ENCODE assay signal across 16 mouse cellular contexts in the genomic region with DNA sequence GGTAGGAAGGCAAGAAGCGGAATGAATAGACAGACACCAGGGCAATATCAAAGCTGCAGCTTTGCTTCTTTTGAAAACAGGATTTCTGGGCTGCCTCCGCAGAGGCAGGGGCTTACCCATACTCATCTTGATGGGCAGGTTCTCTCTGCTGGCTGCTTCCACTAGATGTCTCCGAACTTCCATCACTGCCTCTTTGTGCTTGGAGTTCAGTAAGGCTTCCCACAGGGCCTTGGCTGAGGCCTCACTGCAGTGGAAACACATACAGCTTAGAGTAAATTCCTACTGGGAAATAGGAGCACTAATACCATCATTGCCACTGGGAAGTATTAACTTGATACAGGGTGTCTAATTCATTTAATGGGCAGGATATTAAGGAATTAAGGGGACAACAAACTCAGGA. TPM values are rescaled to one million over a fixed set of nuclear protein-coding genes. Genes with fewer than 3 reads are reported as not detected.
DNase-seq lines count a peak whose midpoint lies in the region; ATAC-seq and TF ChIP-seq lines count a peak whose summit lies in the region.
"Had no signal": no experiment of that assay in that cellular context is flagged by ENCODE, and none has a peak within 500 bp of the region (broad histone marks: within the 10 kb centered on the region; RNA-seq: fewer than 3 reads in every experiment).

No protein-coding gene starts in this region.

- no peak for TF ChIP-seq POLR2A in lung, adult 2 months (IDR thresholded peaks at IDR 0.05; ENCODE audit: borderline replicate concordance, extremely low read depth, low read depth, low read length)

- H3K4me2 ChIP-seq in forebrain, embryonic 14.5 days (ENCODE audit: low read length), result no peak overlapping the region
- H3K4me2 ChIP-seq in forebrain, embryonic 16.5 days (ENCODE audit: low read length), result no peak overlapping the region
- H3K4me2 ChIP-seq in lung, embryonic 14.5 days, result no peak overlapping the region
- H3K4me2 ChIP-seq in embryonic facial prominence, embryonic 13.5 days, result no peak overlapping the region
- H3K4me2 ChIP-seq: forebrain, embryonic 15.5 days; liver, embryonic 13.5 days had no signal

- intact Hi-C loops in gastrocnemius, adult 2 months (cut with DNase I), result no loop called here

- no peak overlapping the region for H3K27ac ChIP-seq in forebrain, embryonic 14.5 days (ENCODE audit: low read depth, low read length)
- no peak overlapping the region for H3K27ac ChIP-seq in forebrain, embryonic 16.5 days (ENCODE audit: low read length)
- no peak overlapping the region for H3K27ac ChIP-seq in lung, embryonic 14.5 days (ENCODE audit: low read depth)
- H3K27ac ChIP-seq in embryonic facial prominence, embryonic 13.5 days, result no peak overlapping the region
- H3K27ac ChIP-seq in gastrocnemius, adult 2 months, result no peak overlapping the region
- H3K27ac ChIP-seq: forebrain, embryonic 15.5 days; liver, embryonic 13.5 days had no signal

- DNase-seq in forebrain, embryonic 14.5 days (ENCODE audit: low spot score), result peak; percentile 27
- DNase-seq in lung, embryonic 14.5 days, result peak; percentile 21
- no peak for DNase-seq in lung, adult 2 months
- peak; percentile 37 for DNase-seq in brain, adult 2 months (ENCODE audit: low read depth, low spot score)
- no peak for DNase-seq in c-Kit-positive CD71-positive TER-119-positive erythroid progenitor cells, embryonic 14.5 days (ENCODE audit: low spot score)
- DNase-seq in gastrocnemius, adult 2 months, result no peak
- DNase-seq: heart, postnatal 4 days; kidney, adult 9 months; liver, embryonic 13.5 days; right cerebral cortex, postnatal 14 days; thymus, postnatal 36 days had no signal

- no peaks in the 10 kb centered on the region for H3K27me3 ChIP-seq in forebrain, embryonic 14.5 days (replicated peaks; ENCODE audit: control insufficient read depth, insufficient read depth, low read length)
- H3K27me3 ChIP-seq in forebrain, embryonic 16.5 days (replicated peaks; ENCODE audit: control insufficient read depth, insufficient read depth, low read length), result no peaks in the 10 kb centered on the region
- no peaks in the 10 kb centered on the region for H3K27me3 ChIP-seq in lung, embryonic 14.5 days (ENCODE audit: insufficient read depth, low read length)
- no peaks in the 10 kb centered on the region for H3K27me3 ChIP-seq in embryonic facial prominence, embryonic 13.5 days
- H3K27me3 ChIP-seq: forebrain, embryonic 15.5 days; liver, embryonic 13.5 days had no signal

- 45% methylated on average over 3 of the region's 3 CpGs for WGBS in forebrain, embryonic 14.5 days
- 47% methylated on average over 3 of the region's 3 CpGs for WGBS in forebrain, embryonic 16.5 days
- WGBS in lung, embryonic 14.5 days, result 72% methylated on average over 3 of the region's 3 CpGs
- 82% methylated on average over 3 of the region's 3 CpGs for WGBS in lung, adult 2 months
- 54% methylated on average over 3 of the region's 3 CpGs for WGBS in embryonic facial prominence, embryonic 13.5 days

- no peaks in the 10 kb centered on the region for H3K9me3 ChIP-seq in forebrain, embryonic 14.5 days (replicated peaks; ENCODE audit: control insufficient read depth, low read length)
- no peaks in the 10 kb centered on the region for H3K9me3 ChIP-seq in forebrain, embryonic 16.5 days (ENCODE audit: control insufficient read depth, low read length)
- no peaks in the 10 kb centered on the region for H3K9me3 ChIP-seq in lung, embryonic 14.5 days (ENCODE audit: low read depth, low read length)
- no peaks in the 10 kb centered on the region for H3K9me3 ChIP-seq in embryonic facial prominence, embryonic 13.5 days
- H3K9me3 ChIP-seq: forebrain, embryonic 15.5 days; liver, embryonic 13.5 days had no signal

- no peak overlapping the region for H3K4me3 ChIP-seq in forebrain, embryonic 14.5 days (ENCODE audit: low read depth, low read length)
- no peak overlapping the region for H3K4me3 ChIP-seq in forebrain, embryonic 16.5 days (replicated peaks; ENCODE audit: low read length)
- no peak overlapping the region for H3K4me3 ChIP-seq in lung, embryonic 14.5 days (ENCODE audit: low read depth, low read length)
- H3K4me3 ChIP-seq in lung, adult 2 months (replicated peaks; ENCODE audit: extremely low read depth, low read depth, low read length), result no peak overlapping the region
- H3K4me3 ChIP-seq in embryonic facial prominence, embryonic 13.5 days, result no peak overlapping the region
- H3K4me3 ChIP-seq in gastrocnemius, adult 2 months, result no peak overlapping the region
- H3K4me3 ChIP-seq: forebrain, embryonic 15.5 days; liver, embryonic 13.5 days had no signal

- no peaks in the 10 kb centered on the region for H3K36me3 ChIP-seq in forebrain, embryonic 14.5 days (ENCODE audit: control insufficient read depth, insufficient read depth, low read length)
- H3K36me3 ChIP-seq in forebrain, embryonic 16.5 days (ENCODE audit: control insufficient read depth, insufficient read depth), result no peaks in the 10 kb centered on the region
- H3K36me3 ChIP-seq in lung, embryonic 14.5 days (ENCODE audit: insufficient read depth), result no peaks in the 10 kb centered on the region
- no peaks in the 10 kb centered on the region for H3K36me3 ChIP-seq in embryonic facial prominence, embryonic 13.5 days
- H3K36me3 ChIP-seq: forebrain, embryonic 15.5 days; liver, embryonic 13.5 days had no signal

- no peak overlapping the region for H3K9ac ChIP-seq in forebrain, embryonic 14.5 days (ENCODE audit: low read length)
- no peak overlapping the region for H3K9ac ChIP-seq in forebrain, embryonic 16.5 days (replicated peaks; ENCODE audit: low read depth, low read length)
- no peak overlapping the region for H3K9ac ChIP-seq in lung, embryonic 14.5 days
- 0 out of 2 replicates have a peak overlapping the region, but pooled peaks have one; percentile 32 for H3K9ac ChIP-seq in embryonic facial prominence, embryonic 13.5 days
- H3K9ac ChIP-seq: forebrain, embryonic 15.5 days; liver, embryonic 13.5 days had no signal

- no peaks in the 10 kb centered on the region for H3K4me1 ChIP-seq in forebrain, embryonic 14.5 days (ENCODE audit: control insufficient read depth, insufficient read depth, low read length)
- H3K4me1 ChIP-seq in forebrain, embryonic 16.5 days (replicated peaks; ENCODE audit: control insufficient read depth, insufficient read depth, low read length), result no peaks in the 10 kb centered on the region
- H3K4me1 ChIP-seq in lung, embryonic 14.5 days (ENCODE audit: insufficient read depth), result peaks cover 6% of the 10 kb centered on the region; the same call in 1 of the 2 replicates
- H3K4me1 ChIP-seq in lung, adult 2 months (ENCODE audit: control insufficient read depth, insufficient read depth, low read length), result no peaks in the 10 kb centered on the region
- H3K4me1 ChIP-seq in embryonic facial prominence, embryonic 13.5 days, result peaks cover 9% of the 10 kb centered on the region; the same call in 1 of the 2 replicates
- H3K4me1 ChIP-seq: forebrain, embryonic 15.5 days; liver, embryonic 13.5 days had no signal

- no peak for TF ChIP-seq CTCF in lung, embryonic 14.5 days (IDR thresholded peaks at IDR 0.05; ENCODE audit: low read depth)
- no peak for TF ChIP-seq CTCF in lung, adult 2 months (IDR thresholded peaks at IDR 0.05; ENCODE audit: insufficient read depth, low read length)
- TF ChIP-seq CTCF in gastrocnemius, adult 2 months (IDR thresholded peaks at IDR 0.05), result no peak

- no peak for ATAC-seq in forebrain, embryonic 14.5 days
- ATAC-seq in forebrain, embryonic 16.5 days, result no peak
- ATAC-seq in lung, embryonic 14.5 days (ENCODE audit: insufficient read depth), result no peak
- no peak for ATAC-seq in embryonic facial prominence, embryonic 13.5 days (ENCODE audit: insufficient number of reproducible peaks, insufficient read depth, low FRiP score, low TSS enrichment, low read depth)
- ATAC-seq: forebrain, embryonic 15.5 days; inflammation-experienced regulatory T-cells, adult 6 months; lung, postnatal 0 days had no signal

RNA-seq across cellular contexts. Expression of gene Scfd2, which starts 49.5 kb away (rescaled TPM):
- 18.6 and 22.4 TPM in 2 replicates for polyA plus RNA-seq in forebrain, embryonic 14.5 days (2014; fragmentation: Nextera tagmentation; extraction: Ambion mirVana)
- polyA plus RNA-seq in forebrain, embryonic 16.5 days (2015; fragmentation: Nextera tagmentation; extraction: Ambion mirVana), result 28.4 and 29.0 TPM in 2 replicates
- polyA plus RNA-seq in lung, embryonic 14.5 days (2014; fragmentation: Nextera tagmentation; extraction: Ambion mirVana), result 17.8 and 17.9 TPM in 2 replicates
- polyA plus RNA-seq in lung, adult 2 months (2012; rRNA removed), result 8.6 and 12.4 TPM in 2 replicates
- 17.2 and 20.8 TPM in 2 replicates for polyA plus RNA-seq in embryonic facial prominence, embryonic 13.5 days (2015; fragmentation: Nextera tagmentation; extraction: Ambion mirVana)
- total RNA-seq in gastrocnemius, adult 2 months (2021), result 10 to 100 TPM; 10.3 to 11.7 TPM

RNA-seq across cellular contexts. Expression of gene Fip1l1, which starts 53.2 kb away (rescaled TPM):
- 55.2 and 70.1 TPM in 2 replicates for polyA plus RNA-seq in forebrain, embryonic 14.5 days (2014; fragmentation: Nextera tagmentation; extraction: Ambion mirVana)
- polyA plus RNA-seq in forebrain, embryonic 16.5 days (2015; fragmentation: Nextera tagmentation; extraction: Ambion mirVana), result 87.1 and 99.3 TPM in 2 replicates
- polyA plus RNA-seq in lung, embryonic 14.5 days (2014; fragmentation: Nextera tagmentation; extraction: Ambion mirVana), result 89.2 and 92.6 TPM in 2 replicates
- polyA plus RNA-seq in lung, adult 2 months (2012; rRNA removed), result 16.1 and 25.3 TPM in 2 replicates
- 107 and 111 TPM in 2 replicates for polyA plus RNA-seq in embryonic facial prominence, embryonic 13.5 days (2015; fragmentation: Nextera tagmentation; extraction: Ambion mirVana)
- 10 to 100 TPM; 16.6 to 22.7 TPM for total RNA-seq in gastrocnemius, adult 2 months (2021)

Comparison
In these comparisons a context has a peak if more than half of its experiments do, and no peak if none do; other contexts are left out.
1. DNase-seq: peak in forebrain, embryonic 14.5 days (single experiment), lung, embryonic 14.5 days (single experiment) and brain, adult 2 months (single experiment); none in lung, adult 2 months (single experiment), c-Kit-positive CD71-positive TER-119-positive erythroid progenitor cells, embryonic 14.5 days (single experiment) and gastrocnemius, adult 2 months (single experiment).